Mouse (Mus musculus): ENCODE data around the gene Twsg1.

DNA sequence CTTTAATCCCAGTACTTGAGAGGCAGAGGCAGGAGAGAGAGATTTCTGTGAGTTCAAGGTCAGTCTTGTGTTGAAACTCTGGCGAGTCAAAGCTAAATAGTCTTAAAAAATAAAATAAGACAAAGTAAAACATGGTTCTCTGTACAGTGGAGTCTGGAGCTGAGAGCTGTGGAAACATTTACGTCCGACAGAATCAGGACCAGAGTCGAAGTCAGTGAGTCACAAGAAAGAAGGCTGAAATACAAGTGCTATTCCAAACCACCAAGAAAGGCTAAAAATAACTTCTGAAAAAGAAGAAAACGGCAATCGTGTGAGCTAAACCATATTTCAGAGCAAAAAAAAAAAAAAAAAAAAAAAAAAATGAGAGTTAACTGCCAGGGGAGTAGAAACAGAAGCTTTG, 48.7 kb downstream of the Twsg1 start:
- TF ChIP-seq CTCF (IDR thresholded peaks at IDR 0.05; ENCODE audit: low read depth, low read length), result no peak
- TF ChIP-seq POLR2A (IDR thresholded peaks at IDR 0.05; ENCODE audit: extremely low read depth, insufficient read depth, low read length), result no peak

Measured in liver, adult 2 months (tissue).